Mouse (Mus musculus) layer of hippocampus, postnatal 10 days (tissue): ENCODE measurements around the gene E030018B13Rik. TPM values are rescaled to one million over a fixed set of nuclear protein-coding genes. Genes with fewer than 3 reads are reported as not detected.

ENCODE experiments used
- DNase-seq, 2 experiments: peaks; one replicate each; pipeline ENCODE4 v3.0.0; 2021; ENCODE audit warnings: low spot score in 2 of 2
- total RNA-seq, 2 experiments: library from RNA; stranded (reverse); gene quantifications; 2 replicates each; pipeline ENCODE4 v1.2.3; 2021

E030018B13Rik gene
- total RNA-seq, 2 experiments from 2014 or later, result not detected

DNA sequence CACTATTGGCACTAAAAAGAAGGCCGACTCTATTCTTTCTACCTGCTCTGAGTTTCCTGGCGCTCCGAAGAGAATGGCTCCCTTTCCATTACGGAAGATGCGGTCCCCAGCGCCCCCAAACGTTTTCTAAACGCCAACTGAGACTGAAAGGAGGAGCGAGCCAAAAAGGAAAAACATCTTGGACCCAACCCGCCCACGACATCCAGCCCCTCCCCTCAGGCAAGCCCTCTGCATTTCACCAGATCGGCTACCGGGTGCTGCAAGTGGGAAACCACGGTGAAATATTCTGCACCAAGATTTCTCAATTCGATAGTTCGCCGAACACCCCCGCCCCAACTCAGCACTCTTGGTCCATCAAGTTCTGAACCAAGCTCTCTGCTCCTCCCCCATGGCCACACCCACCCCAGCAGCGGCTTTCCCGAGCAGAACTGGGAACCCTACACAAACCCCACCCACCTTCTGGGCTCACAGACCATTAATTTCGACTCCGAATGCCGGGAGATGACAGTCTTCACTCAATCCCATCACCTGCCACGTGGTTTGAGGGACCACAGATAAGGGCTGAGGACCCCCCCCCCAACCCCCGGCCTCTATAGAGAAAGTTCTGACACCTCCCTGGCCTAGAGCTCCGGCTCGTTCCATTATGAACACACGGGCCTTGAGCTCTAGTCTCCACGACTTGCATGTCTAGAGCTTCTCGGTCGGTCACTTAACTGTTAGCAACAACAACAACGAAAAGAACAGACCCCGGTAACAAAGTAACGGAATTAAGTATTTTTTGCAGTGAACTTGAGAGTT, 19.7 kb downstream of the E030018B13Rik start:
- peak; percentile 72 to 79 for DNase-seq

DNA sequence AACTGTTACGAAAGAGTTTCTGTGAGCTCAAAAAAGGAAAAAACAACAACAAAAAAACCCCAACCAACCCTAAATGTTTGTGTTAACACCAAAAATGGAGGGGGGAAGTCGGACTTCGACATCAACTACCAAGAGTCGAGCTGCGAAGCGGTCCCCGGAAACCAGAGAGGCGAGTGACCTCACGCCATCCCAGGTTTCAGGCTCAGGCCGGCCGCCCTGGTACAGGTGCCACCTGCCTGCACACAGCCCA, 20.3 kb downstream of the E030018B13Rik start:
- no peak for DNase-seq

DNA sequence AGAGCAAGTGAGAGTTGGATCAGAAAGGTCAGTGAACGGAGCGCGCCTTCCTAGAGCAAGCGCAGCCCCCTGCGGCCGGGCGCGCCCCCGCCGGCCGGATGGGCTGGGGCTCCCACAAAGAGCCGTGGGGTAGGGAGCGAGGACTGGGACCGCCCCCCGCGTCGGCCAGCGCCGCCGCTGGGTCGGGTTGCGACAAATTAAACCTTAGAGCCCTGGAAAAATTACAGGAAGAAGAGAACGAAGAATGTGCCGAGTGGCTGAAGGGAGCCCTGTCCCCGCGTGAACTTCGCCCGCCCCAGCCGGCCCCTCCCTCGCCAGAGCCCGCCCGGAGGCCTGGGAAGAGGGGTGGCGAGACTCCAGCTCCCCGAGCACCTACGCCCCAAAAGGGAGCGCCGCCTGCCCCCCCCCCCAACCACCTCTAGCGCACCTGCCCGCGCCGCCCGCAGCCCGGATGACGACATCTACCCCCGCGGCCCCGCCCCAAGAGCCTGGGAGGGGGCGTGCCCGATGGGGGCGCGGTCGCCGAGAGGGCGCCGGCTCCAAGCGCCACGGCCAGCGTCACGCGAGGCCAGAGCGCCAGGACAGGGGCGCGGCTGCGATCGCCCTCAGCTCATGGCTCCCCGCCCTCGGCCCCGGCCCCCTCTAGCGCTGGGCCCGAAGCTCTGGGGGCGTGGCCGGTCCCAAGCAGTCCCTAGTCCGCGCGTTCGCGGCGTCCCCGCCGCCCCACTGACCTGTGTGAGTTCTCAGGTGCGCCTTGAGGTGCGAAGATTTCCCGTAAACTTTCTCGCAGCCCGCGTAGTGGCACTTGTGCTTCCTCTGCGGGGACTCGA, 20.8 kb downstream of the E030018B13Rik start:
- peak; percentile 67 to 76 for DNase-seq

DNA sequence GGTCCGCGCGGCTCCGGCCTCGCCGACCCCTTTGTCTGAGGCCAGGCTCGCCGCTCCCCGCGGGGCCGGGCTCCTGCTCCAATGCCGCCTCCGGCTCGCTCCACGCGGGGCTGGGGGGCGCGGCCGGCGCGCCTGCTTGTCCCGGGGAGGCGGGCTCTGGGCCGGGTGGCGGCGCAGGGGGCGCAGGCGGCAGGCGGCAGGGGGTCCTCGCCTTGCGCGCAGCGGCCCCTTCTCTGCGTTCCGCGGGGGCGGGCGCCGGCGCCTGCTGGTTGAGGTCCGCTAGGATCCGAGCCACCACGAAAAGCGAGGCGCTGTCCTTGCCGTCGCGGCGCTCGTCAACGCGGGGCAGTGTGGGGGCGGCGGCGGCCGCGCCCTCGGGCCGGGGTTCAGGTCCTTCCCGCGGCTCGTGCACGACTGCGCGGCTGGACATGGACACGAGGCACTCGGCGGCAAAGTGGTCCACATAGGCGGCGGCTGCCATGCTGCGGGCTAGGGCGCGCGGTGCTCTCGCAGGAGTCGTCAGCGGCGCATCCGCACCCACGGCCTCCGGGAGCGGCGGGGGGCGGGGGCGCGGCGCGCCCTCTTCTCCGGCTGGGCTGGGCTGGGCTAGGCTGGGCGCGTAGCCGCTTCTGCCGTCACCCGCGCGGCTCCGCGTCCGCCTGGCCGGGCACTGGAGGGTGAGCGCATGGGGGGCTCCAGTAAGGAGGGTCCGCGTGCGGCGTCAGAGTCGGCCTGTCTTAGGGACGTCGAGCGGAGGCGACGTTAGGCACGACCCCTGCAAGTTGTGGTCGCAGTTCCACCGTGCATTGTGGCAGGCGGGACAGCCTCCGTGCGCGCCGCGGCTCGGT, 21.6 kb downstream of the E030018B13Rik start:
- DNase-seq, result no peak

DNA sequence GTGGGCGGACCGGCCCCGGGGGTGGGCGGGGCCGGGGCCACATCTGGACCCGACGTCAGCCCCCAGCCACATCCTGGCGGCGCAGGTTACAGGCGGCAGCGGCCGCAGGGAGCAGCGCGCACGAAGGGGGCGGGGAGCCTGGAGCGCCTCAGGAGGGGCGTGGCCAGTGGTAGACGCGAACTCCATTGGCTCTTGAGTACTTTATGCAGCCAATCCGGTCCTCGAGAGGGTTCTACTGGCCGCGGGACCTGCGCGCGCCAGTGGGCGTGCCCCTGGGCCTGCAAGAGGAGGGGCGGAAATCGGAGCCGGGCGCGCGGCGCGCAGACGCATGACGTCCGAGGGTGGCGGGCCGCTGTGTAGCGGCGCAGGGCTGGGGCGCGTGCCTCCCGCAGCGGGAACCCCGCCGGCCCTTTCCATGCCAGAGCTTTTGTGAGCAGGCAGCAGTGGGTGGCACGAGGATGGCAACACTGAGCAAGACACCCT, 22.3 kb downstream of the E030018B13Rik start, which contains the start of gene Klf13:
Gene Klf13, minus strand, starts transcription at position 2 of the 483 bp plus-strand sequence.
- DNase-seq, result peak; percentile 95 to 97

DNA sequence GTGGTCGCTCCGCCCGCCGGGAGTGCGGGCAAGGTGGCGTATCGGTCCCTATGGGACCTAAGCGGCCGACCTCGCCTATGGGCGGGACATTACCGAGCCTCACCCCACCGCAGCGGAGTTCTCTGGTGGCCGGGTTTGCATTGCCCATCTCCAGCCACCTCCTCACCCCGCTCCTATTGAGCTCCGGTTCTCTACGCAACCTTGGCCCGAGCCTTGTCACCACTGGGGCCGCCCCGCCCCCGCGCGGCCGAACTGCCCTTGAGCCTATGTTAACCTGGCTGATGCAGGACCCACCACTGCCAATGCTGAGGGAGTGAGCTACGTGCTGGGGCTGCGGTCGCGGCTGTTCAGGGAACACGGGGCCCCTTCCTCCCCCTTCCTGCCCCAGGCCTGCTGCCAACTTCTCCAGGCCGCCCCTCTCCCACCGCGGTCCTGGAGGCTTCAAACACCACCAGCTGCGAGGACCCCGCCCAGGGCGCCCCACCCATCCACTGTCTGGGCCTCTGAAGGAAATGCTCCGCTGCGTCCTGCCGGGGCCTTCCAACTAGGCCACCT, 22.8 kb downstream of the E030018B13Rik start:
- no peak for DNase-seq

DNA sequence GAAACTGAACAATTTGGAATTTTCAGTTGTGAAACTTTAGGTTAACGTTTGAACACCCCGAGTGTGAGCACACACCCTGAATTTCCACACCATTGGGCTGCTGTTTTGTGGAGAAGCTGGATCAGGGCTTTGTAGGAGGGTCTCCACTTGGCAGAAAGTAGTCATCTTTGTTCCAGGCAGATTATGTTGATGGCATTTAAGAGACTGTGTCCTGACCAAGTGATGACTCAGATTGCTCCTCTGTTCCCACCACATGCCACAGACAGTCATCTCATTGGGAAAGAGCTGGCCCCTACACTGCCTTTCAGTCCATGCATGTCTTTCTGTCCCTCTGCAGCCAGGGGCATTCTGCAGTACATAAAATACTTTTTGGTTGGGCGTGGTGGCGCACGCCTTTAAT, 23.7 kb downstream of the E030018B13Rik start:
- DNase-seq, result no peak

DNA sequence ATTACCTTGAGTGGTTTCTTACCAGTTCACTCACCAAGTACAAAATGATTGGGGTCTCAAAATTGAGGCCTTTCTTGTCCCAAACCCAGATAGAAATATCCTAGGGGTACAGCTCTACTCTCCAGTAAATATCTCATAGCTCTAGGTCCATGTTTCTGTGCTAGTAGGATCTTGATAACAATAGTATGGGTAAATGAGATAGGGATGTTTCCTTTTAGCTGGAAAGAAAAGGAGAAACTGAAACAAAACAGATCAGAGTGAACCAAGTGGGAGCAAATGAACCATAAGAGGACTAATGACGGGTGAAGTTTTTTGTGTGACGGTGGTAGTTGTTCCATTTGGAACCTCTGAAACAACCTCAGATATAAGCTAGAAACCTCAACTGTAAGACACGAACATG, 24.4 kb downstream of the E030018B13Rik start:
- DNase-seq, result no peak

DNA sequence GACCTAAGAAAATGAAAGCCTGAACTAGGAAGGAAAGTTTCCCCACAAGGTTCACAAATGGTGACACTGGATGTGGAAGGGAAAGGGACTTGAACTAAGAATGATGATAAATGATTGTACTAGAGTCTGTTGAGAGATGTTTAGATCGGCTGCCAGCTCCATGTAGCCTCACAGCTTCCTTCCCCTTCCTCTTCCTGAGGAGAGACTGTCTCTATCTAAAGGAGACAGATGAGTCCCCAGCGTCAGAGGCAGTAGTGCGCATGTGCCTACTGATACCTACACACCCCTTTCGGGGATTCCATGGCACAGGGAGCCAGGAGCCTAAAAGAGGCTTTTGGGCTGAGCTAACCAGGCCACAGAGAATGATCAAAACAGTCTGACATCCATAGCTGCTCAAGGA, 24.8 kb downstream of the E030018B13Rik start:
- no peak for DNase-seq

DNA sequence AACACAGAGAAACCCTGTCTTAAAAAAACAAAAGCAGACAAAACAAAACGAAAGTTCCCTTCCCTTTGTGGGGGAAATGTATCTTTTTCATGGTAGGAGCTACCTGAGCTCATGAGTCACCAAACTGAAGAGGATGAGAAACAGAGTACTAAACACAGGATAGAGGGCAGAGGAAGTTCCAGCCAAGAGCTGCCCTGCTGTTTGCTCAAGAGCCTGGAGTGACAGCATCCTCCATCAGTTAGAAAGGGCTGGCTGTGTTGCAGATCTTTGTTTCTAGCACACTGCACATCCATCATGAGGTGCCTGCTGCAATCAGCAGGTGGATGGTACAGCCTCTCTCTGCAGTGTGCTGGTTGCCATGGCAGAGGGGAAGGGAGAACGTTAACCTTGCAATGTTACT, 27.3 kb downstream of the E030018B13Rik start:
- no peak for DNase-seq

DNA sequence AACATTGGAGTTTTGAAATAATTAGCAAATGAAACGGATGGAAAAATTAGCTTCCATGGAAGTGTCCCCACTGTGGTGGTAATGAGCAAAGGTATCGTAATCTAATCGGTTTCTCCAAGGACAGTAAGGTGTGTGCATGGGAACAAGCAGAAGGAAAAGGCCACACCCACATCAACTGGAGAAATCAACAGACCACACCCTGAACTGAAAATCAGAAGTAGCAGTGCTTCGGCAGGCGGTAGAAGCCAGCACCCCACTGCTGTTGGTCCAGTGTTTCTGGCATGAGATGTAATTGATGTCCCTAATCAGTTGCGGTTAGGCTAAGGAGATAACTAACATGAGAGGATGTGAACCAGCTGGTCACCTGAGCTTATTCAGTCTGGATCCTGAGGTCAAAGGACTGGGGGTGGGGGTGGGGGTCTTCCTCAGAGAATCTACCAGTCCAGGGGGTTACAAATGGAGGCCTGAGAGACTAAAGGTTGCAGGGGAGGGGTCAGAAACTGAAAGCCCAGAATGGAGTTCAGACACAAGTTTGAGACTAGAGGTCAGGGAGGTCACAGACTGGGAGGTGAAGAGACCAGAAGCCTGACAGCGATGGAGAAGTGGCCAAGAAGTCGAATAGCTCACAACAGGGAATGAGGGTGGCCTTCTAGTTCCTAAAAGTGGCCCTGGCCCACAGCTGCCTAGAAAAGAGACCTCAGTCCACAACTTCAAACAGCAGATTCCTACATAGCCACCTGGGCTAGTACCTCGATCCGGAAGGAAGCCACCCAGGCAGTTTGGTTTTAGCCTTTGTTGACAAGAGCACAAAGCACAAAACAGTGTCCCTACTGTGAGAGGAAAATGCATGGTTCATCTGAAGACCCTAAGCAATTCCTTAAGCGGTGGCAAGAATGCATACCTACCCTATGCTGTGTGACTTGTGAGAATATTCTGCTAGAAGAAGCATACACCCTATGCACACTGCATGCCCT, 31.1 kb downstream of the E030018B13Rik start:
- no peak for DNase-seq

DNA sequence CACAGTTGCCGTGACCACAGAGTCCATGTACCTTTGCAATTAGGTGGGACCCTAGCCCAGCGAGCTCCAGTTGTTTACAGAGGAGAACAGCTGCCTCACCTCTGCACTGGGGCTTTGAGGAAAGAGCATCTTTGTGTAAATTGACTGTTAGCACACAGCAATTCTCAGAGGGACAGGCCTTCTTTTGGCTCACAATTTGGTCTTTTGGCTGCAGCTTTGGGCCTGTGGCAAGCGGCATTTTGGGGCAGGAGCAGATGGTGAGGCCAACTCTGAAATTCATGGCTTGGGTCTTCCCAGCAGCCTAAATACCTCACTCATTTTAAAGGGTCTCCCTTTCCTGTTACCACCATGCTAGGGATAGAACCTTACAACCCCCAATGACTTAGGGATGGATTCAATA, 32.5 kb downstream of the E030018B13Rik start:
- DNase-seq, result no peak

DNA sequence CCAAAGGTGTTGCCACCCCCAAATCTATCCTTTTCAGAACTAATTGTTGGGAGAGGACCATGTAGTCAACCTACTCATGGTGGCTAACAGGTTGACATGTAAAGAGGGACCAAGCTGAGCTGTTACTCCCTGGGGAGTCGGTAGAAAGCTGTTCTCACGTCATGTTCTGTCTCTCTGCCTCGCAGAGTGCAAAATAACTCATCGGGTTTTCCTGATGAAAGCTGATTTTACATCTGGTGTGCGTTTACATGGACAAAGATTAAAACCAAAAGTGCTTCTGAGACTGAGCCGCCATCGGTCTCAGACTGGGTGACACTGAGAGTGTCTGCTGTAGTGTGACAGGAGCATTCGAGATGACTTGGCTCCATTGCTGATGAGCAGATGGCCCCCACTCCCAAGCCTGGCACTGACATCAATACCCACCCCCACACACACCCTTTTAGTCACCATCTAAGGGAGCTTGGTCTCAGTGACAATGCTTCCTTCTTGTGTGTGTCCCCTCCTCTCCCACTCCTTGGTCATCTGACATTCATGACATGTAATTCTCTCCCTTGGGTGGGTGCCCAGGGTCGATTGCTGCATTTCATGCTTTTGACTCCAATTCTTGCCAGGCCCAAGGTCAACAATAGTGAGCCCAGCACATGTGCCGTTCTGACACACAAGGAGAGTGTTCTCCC, 34.4 kb downstream of the E030018B13Rik start:
- peak; percentile 68 to 71 for DNase-seq

DNA sequence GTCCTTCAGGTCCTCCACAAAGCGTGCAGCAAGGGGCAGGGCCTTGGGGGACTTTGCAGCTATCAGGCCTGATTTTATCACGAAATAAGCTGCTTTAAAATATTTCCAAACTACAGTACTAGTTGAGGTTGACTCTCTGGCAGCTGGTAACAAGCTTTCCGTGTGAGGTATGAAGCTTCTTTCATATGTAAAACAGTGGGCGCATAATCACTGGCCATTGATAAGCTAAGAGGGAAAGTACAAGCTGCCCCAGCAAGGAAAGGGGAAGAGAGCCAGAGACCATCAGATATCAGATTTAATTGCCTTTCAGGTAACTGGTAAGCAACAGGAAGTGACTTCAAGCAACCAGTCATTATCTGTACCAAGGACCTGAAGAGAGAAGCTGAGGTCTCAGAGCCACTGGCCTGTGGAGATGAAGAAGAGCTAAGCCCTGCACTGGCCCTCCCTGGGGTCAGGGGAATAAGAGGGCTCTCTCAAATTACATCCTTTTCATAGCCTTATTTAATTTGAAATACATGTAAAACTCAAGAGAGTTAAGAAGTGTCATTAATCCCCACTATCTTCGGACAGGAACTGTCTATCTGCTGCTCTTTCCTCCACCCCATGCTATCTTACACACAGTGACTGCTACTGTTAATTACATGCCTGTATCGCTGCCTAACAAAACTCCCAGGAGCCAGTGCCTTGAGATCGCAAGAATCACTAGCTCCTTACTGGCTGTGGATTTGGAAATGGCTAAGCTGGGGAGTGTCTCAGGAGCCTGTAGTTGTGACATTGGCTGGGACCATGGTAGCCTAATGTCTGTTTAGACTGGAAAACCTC, 35.6 kb downstream of the E030018B13Rik start:
- DNase-seq, result no peak

DNA sequence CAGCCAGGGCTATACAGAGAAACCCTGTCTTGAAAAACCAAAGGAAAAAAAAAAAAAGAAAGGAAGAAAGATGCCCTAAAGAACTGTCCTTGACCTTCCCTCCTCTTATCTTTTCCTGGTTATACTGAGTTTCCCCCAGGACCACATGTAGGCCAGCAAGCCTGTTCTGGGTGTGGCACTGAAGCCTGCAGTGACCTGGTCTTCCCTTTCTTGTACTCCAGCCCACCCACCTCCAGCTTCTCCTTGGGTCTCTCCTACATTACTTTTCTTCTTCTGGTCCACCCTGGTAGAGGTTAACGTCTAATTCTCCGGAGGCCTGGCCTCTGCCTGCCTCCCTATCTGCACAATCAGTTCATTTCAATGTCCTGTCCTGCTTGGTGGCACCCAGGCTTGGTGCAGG, 38.8 kb downstream of the E030018B13Rik start:
- DNase-seq, result no peak

DNA sequence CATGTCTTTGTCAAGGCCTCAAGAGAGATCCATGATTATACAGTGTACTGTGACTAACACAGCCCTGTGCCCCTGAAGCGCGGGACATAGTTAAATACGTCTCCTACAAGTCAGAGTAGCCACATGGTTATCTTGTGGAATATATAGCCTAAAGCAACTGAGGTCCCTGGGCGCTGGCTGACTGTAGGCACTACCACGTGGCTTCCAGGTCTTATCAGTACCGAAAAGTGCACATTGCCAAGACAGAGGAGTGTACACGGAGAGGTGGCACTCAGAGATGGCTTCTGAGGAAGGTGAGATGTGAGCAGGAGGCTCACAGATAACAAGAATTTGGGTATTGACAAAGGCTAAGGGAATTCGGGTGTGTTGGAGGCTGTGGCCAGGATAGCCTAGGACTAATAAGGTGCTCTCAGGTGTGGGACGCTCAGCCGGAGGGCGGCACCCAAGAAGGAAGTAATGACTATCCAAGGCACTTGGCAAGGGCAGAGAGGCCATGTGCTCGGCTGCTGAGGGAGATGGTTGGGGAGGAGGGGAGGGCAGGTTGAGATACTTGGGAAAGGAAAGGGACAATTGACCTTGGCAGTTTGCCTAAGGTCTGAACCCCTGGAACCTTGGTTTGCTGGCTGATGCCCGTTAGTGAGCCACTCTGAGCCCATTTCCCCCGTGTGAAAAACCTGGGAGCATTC, 39.6 kb downstream of the E030018B13Rik start:
- no peak for DNase-seq

DNA sequence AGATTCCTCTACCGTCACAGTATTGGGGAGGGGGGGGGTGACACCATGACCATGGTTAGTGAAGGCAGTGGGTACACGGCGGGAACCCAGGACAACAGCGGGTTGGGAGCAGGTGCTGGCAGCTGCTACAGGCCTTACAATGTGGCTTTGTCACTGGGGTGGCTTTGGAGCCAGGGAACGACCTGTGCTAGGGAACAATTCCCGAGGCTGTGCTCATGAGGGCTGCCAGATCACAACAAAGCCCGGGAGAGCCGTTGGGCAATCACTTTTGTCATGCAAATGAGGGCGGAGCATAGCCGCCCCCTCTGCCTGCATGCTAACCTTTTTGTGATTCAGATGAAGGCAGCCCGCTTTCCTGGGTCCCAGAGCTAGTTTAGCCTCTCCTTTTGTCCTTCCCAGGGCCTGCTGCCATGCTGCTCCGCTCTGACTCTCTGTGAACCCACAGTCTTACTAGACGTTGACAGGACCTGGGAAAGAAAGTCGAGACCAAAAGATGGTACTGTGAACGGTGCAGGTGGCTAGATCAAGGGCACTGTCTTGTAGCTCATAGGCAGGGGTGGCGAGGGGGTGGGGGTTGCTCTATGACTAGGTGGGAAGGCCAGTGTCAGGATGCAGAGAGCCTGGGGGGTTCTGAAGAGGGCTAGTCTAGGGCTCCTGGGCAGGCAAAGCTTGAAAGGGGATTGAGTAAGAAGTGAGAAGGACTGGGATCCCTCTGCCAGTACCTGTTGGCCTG, 40.5 kb downstream of the E030018B13Rik start:
- DNase-seq, result peak; percentile 60 to 67
